Mouse (Mus musculus): ENCODE measurements around the gene Rab9. TPM values are rescaled to one million over a fixed set of nuclear protein-coding genes. Genes with fewer than 3 reads are reported as not detected.
"Not testable (repeated sequence)": the region's sequence is repeated elsewhere in the genome, so short reads cannot be mapped to it uniquely, and the experiment has no call there.

The Rab9 gene
- polyA plus RNA-seq (2015; fragmentation: Nextera tagmentation; extraction: Ambion mirVana), result 56.5 and 57.3 TPM in 2 replicates

DNA sequence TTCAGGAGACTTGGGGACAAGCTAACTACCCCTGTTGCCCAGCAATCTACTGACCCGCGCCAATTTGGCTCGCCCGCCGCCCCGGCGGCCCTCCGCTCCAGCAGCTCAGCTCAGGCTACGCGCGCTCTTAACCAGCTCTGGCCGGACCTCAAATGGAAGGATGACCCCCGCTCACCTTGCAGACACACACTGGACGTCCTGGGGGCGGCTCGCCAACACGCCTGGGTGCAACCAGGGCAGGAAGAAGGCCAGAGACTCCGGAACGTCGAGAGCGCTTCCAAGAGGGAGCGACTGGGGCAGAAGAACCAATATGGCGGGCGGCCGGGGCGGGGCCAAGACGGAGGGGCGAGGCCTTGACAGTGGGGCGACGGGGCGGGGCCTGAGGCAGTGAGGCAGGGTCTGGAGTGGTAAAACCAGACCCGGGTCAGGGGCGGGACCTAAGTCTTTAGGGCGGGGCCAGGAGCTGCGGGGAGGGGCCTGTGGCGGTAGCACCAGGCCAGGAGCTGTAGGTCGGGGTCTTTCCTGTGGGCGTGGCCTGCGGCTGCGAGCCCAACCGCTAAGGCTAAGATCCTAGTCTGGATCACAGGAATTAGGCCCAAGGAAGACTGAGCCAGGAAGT is at the start of gene Rab9:
Rab9 (minus strand) TSS at position 503 of the 619 bp plus-strand sequence.
- no peaks in the 10 kb centered on the region for H3K4me1 ChIP-seq
- H3K27ac ChIP-seq, result peak within 1 kb of the TSS; percentile 83; the same call in 1 of the 2 replicates
- peak; percentile 99 for ATAC-seq (ENCODE audit: insufficient read depth, low FRiP score, low read depth)
- peak within 1 kb of the TSS; percentile 58 for H3K4me3 ChIP-seq (replicated peaks)
- no peaks in the 10 kb centered on the region for H3K27me3 ChIP-seq (replicated peaks)
- H3K9ac ChIP-seq, result peak within 1 kb of the TSS; percentile 56; the same call in 1 of the 2 replicates
- no peaks in the 10 kb centered on the region for H3K9me3 ChIP-seq
- no peaks in the 10 kb centered on the region for H3K36me3 ChIP-seq
- peak within 1 kb of the TSS; percentile 48 for H3K4me2 ChIP-seq
- 21% methylated on average over 41 of the region's 41 CpGs for WGBS

DNA sequence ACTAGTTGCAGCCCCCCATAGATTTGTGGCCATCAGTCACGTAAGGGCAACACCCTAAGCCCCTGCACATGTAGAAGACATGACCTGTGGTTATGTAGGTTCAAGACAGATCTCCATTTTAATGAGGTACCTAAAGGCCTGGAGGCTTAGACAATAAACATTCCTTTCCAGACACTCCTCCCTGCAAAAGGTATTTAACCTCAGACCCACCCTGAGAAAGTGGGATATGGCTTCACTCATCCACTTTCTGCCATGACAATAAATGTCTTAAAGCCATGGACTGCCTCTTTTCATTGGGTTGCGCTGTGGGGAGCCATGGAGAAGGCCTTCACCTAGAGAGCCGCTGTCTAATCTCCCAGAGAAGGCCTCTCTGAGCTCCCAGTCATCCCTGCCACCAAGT is 48.5 kb upstream of the Rab9 start:
- Histone ChIP-seq H3K27me3 (replicated peaks) (no peaks in the 10 kb centered on the region), H3K4me2 (no peak overlapping the region), H3K9me3 (no peaks in the 10 kb centered on the region), H3K9ac (no peak overlapping the region), H3K4me1 (no peaks in the 10 kb centered on the region), H3K27ac (no peak overlapping the region), H3K36me3 (no peaks in the 10 kb centered on the region), H3K4me3 (replicated peaks) (no peak overlapping the region)
- no peak for ATAC-seq (ENCODE audit: insufficient read depth, low FRiP score, low read depth)
- WGBS, result 83% methylated on average over 3 of the region's 3 CpGs

DNA sequence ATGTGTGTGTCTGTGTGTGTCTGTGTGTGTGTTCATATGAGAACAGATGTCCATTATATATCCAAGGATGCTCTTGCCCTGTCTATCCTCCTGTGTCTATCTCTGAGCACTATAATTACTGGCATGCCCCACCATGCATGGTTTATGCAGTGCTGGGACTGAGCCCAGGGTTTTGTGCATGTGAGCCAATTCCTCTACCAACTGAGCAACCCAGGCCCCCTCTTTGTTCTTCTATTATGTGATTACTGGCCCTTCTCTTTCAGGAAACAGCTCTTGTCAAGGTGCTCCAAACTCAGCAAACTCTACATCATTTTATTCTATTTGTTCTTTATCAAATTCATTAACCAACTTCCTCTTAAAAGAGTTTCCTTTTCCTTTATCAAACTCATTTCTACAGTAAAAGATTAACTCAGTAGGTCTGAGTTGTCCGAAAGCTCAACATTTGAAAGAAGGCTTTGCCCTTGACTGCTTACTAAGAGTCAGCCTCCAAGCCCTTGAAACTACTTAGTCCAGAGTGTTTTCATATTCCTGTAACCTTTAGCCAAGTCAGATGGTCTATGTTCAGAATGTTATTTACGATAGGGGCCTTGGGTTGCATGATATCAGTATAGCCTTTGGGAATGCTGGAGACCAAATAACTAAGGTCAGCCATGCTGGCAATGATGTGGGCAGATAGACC is 46.1 kb upstream of the Rab9 start:
- H3K9ac ChIP-seq, result no peak overlapping the region
- ATAC-seq (ENCODE audit: insufficient read depth, low FRiP score, low read depth), result peak; percentile 72
- H3K27ac ChIP-seq, result no peak overlapping the region
- H3K9me3 ChIP-seq, result no peaks in the 10 kb centered on the region
- no peak overlapping the region for H3K4me2 ChIP-seq
- H3K4me3 ChIP-seq (replicated peaks), result no peak overlapping the region
- no peaks in the 10 kb centered on the region for H3K4me1 ChIP-seq
- no peaks in the 10 kb centered on the region for H3K27me3 ChIP-seq (replicated peaks)
- H3K36me3 ChIP-seq, result no peaks in the 10 kb centered on the region
- 76% methylated on average over 2 of the region's 2 CpGs for WGBS

DNA sequence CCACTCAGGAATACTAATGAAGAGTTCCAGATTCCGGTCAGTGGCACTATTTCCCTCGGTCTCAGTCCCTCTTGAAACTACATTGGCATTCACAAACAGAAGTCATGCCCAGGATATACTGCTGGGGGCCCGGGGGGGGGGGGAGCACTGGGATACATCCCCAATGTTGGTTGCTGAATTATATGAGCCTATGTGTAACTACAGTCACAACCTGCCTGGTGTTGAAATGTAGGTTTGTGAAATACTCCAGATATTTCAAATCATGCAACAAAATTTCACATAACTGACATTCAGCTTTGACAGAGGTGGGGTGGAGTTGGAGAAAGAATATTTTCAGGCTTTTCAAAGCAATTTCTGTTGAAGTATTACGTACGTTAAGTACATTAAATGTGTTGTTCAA is 41.1 kb upstream of the Rab9 start:
- Histone ChIP-seq H3K27ac (no peak overlapping the region), H3K4me2 (no peak overlapping the region), H3K36me3 (no peaks in the 10 kb centered on the region), H3K4me1 (no peaks in the 10 kb centered on the region), H3K4me3 (replicated peaks) (no peak overlapping the region), H3K9ac (no peak overlapping the region), H3K27me3 (replicated peaks) (no peaks in the 10 kb centered on the region), H3K9me3 (no peaks in the 10 kb centered on the region)
- no peak for ATAC-seq (ENCODE audit: insufficient read depth, low FRiP score, low read depth)
- whole genome bisulfite sequencing, result 72% methylated on average over 5 of the region's 5 CpGs

DNA sequence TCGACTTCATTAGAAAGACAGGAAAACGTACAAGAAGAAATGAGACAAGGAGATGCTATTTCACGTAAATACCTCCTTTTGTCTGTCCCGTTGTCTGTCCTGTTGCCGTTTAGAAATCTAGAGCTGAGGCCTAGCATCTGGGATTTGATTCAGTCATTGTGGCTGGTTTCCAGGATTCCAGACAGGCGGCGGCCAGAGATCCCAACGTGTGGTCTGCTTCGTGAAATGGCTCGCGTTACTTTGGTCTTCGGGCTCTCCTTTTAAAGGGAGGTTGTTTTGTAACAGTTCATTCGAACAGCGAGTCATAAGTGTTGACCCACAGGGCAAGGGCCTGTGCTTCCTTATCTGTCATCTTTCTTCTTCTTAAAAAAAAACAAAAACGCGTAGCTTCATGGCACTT is 38.7 kb upstream of the Rab9 start, which contains the start of gene Tceanc:
Tceanc (minus strand) TSS at position 223 of the 400 bp plus-strand sequence.
- Histone ChIP-seq H3K36me3 (no peaks in the 10 kb centered on the region), H3K4me2 (no peak within 1 kb of the TSS), H3K27me3 (replicated peaks) (no peaks in the 10 kb centered on the region), H3K4me1 (no peaks in the 10 kb centered on the region), H3K9ac (no peak within 1 kb of the TSS), H3K4me3 (replicated peaks) (no peak within 1 kb of the TSS), H3K9me3 (no peaks in the 10 kb centered on the region), H3K27ac (no peak within 1 kb of the TSS)
- ATAC-seq (ENCODE audit: insufficient read depth, low FRiP score, low read depth), result no peak
- WGBS, result 59% methylated on average over 16 of the region's 16 CpGs

DNA sequence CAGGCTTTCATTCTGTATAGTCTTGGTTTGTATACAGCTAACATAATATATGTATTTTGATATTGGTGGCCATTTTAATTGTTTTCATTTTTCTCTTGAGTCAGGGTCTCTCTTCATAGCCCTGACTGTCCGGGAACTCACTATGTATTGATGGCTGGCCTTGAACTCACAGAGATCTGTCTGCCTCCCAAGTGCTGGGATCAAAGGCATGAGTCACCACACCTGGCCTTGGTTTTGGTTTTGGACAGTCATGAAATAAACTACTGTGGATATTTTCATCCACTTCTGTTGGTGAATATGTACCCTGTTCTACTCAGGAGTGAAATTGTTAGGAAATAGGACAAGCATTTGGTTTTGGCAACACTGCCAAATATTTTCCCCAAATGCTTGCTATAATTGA is 37.0 kb upstream of the Rab9 start:
- Histone ChIP-seq H3K27ac (no peak overlapping the region), H3K9me3 (no peaks in the 10 kb centered on the region), H3K9ac (no peak overlapping the region), H3K4me3 (replicated peaks) (no peak overlapping the region), H3K4me2 (no peak overlapping the region), H3K4me1 (no peaks in the 10 kb centered on the region), H3K27me3 (replicated peaks) (no peaks in the 10 kb centered on the region), H3K36me3 (no peaks in the 10 kb centered on the region)
- WGBS, result 81% methylated on average over 1 of the region's 1 CpGs
- no peak for ATAC-seq (ENCODE audit: insufficient read depth, low FRiP score, low read depth)

DNA sequence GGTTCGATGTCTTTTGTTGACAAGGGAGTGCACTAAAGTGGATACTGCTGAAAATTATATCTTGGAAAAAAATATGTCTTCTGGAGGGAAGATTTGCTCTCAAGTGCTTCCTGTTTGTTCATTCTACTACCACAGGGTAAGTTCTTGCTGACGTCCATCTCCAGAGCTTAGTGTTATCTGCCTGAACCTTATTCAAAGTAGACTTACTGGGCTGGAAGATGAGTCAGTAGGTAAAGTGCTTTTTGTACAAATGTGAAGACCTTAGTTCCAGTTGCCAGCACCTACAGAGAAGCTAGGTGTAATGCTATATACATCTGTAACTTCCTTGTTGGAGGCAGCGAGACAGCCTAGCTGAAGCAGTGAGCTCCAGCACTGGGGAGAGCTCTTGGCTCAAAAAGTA is 36.3 kb upstream of the Rab9 start:
- ATAC-seq (ENCODE audit: insufficient read depth, low FRiP score, low read depth), result no peak
- H3K27me3 ChIP-seq (replicated peaks), result no peaks in the 10 kb centered on the region
- WGBS, result 82% methylated on average over 3 of the region's 3 CpGs
- no peaks in the 10 kb centered on the region for H3K36me3 ChIP-seq
- H3K27ac ChIP-seq, result no peak overlapping the region
- no peak overlapping the region for H3K4me2 ChIP-seq
- no peaks in the 10 kb centered on the region for H3K9me3 ChIP-seq
- H3K4me3 ChIP-seq (replicated peaks), result no peak overlapping the region
- no peak overlapping the region for H3K9ac ChIP-seq
- no peaks in the 10 kb centered on the region for H3K4me1 ChIP-seq

DNA sequence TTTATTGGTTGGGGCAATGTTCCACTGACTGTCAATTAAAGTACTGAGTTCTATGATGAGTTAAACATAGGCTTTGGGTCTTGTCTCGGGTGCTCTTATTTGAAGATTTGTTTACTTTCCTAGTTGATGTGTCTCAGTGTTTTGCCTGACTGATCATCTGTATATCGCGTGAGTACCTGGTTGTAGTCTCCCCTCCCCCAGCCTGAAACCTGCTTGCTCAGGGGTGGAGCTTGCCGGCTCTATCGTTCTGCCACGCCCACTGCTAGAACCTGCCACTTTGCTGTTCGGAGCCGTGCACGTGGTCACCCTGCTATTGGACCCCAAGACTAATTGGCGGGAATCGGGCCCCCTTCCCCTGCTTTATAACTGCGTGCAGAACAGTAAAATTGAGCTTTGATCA is 34.4 kb upstream of the Rab9 start:
- ATAC-seq (ENCODE audit: insufficient read depth, low FRiP score, low read depth); H3K36me3 ChIP-seq; H3K9me3 ChIP-seq; H3K27me3 ChIP-seq (replicated peaks); H3K27ac ChIP-seq; H3K4me1 ChIP-seq; H3K9ac ChIP-seq; H3K4me3 ChIP-seq (replicated peaks): not testable (repeated sequence)
- WGBS, result 22% methylated on average over 12 of the region's 12 CpGs
- H3K4me2 ChIP-seq, result peak overlapping the region; percentile 27

DNA sequence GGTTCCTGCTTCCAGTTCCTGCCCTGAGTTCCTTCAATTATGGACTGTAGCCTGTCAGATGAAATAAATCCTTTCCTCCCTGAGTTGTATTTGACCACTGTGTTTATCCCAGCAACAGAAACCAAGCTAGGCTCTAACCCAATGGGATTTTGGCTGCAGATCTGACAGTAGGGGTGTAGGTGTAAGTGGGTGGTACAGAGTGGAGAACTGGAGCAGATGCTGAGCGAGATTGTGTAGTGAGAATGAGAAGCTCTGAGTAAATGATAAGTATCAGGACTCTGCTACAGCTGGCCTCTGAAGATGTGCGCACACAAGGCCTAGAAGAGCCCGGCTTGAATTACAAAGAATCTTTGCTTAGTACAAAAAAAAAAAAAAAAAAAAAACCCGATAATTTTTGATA is 32.4 kb upstream of the Rab9 start:
- WGBS, result 85% methylated on average over 4 of the region's 4 CpGs
- Histone ChIP-seq H3K4me2 (no peak overlapping the region), H3K9ac (no peak overlapping the region), H3K36me3 (no peaks in the 10 kb centered on the region), H3K4me3 (replicated peaks) (no peak overlapping the region), H3K4me1 (no peaks in the 10 kb centered on the region), H3K27me3 (replicated peaks) (no peaks in the 10 kb centered on the region), H3K27ac (no peak overlapping the region), H3K9me3 (no peaks in the 10 kb centered on the region)
- no peak for ATAC-seq (ENCODE audit: insufficient read depth, low FRiP score, low read depth)

DNA sequence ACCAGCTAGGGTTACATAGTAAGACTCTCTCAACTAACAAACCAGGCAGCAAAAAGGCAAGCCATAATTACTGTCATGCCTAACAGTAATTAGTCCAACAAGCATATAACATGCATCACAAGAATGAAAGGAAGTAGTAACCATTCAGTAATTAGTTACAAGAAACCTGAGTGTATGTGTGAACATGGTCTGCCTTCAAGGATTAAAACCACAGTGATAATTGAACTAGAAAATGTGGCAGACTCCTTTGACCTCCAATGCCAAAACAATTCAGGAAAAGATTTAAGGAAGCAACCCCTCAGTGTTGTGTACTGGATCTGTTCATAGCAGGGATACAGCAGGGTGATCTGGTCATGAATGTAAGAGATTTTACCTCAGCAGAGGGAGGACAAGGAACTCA is 31.4 kb upstream of the Rab9 start:
- H3K9me3 ChIP-seq, result no peaks in the 10 kb centered on the region
- H3K4me1 ChIP-seq, result no peaks in the 10 kb centered on the region
- H3K4me3 ChIP-seq (replicated peaks), result no peak overlapping the region
- no peaks in the 10 kb centered on the region for H3K27me3 ChIP-seq (replicated peaks)
- H3K4me2 ChIP-seq, result peak overlapping the region; percentile 36; the same call in 1 of the 2 replicates
- no peaks in the 10 kb centered on the region for H3K36me3 ChIP-seq
- H3K27ac ChIP-seq, result no peak overlapping the region
- ATAC-seq (ENCODE audit: insufficient read depth, low FRiP score, low read depth), result no peak
- no peak overlapping the region for H3K9ac ChIP-seq

DNA sequence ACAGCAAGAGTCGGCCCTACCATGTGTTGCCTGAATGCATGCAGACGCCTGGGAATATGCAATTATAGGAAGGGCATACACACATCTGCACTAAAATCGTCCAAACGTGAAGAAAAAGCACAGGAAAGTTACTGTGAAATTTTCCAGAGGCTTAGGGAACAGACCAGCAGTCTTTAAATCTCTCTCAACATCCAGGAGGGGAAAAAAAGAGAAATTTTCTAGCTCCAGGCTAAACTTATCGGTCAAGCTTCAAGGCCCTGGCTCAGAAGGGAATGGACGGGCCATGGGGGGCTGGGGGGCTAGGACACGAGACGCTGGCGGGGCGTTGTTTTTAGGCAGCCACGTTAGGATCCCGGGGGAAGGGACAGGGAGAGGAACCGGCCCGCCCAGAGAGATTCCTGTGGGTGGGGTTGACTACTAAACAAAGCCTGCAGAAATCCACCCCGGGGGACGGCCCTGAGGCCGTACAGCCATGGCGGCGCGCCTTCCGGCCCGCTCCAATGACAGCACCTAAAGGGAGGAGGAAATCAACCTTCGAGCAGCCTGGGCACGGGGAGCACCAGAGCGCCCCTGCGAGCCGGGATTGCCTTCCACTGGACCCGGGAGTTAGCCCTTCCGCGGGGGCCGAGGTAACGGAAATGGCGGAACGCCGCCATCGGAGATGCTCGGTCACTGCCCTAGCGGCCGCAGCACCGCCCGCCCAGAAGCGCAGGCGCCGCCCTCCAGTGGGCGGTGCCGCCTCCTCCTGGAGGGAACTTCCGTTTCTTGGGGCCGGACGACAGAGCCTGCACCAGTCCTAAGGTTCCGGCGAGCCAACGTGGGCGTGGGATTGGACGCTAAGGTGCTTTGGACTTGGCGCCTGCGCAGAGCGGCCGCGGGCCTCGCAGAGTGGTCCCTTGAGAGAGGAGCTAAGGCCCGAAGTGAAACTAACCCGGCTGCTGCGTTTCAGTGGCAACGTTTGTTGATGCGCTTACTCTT is 30.4 kb upstream of the Rab9 start:
- peak overlapping the region; percentile 58 for H3K4me3 ChIP-seq (replicated peaks)
- no peaks in the 10 kb centered on the region for H3K36me3 ChIP-seq
- no peaks in the 10 kb centered on the region for H3K4me1 ChIP-seq
- ATAC-seq (ENCODE audit: insufficient read depth, low FRiP score, low read depth), result peak; percentile 98
- peak overlapping the region; percentile 45 for H3K4me2 ChIP-seq
- no peaks in the 10 kb centered on the region for H3K27me3 ChIP-seq (replicated peaks)
- H3K9me3 ChIP-seq, result no peaks in the 10 kb centered on the region
- 17% methylated on average over 65 of the region's 65 CpGs for WGBS
- H3K9ac ChIP-seq, result peak overlapping the region; percentile 41; the same call in 1 of the 2 replicates
- peak overlapping the region; percentile 98 for H3K27ac ChIP-seq

DNA sequence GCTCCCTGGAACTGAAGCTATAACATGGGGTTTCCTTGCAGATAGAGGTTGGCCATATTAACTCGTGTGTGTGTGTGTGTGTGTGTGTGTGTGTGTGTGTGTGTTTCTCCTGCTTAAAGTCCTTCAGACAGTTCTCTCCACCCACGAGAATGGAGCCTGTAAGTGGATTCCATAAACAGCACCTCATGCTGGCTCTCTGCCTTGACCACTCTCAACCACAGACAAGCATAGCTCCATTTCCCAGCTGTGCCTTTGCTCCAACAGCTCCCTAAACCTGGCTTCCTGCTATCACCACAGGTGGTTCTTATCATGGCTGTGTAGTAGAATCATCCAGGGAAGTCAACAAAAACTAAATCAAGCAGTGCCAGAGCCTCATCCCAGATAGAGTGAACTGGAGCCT is 24.8 kb upstream of the Rab9 start:
- no peak for ATAC-seq (ENCODE audit: insufficient read depth, low FRiP score, low read depth)
- Histone ChIP-seq H3K4me3 (replicated peaks) (no peak overlapping the region), H3K9ac (no peak overlapping the region), H3K9me3 (no peaks in the 10 kb centered on the region), H3K4me1 (no peaks in the 10 kb centered on the region), H3K27me3 (replicated peaks) (no peaks in the 10 kb centered on the region), H3K27ac (no peak overlapping the region), H3K36me3 (no peaks in the 10 kb centered on the region), H3K4me2 (no peak overlapping the region)
- 48% methylated on average over 2 of the region's 2 CpGs for whole genome bisulfite sequencing

All from stomach, embryonic 15.5 days (tissue).